Mouse (Mus musculus) C2C12 (cell line): ENCODE results near the gene Tfec. TPM values are rescaled to one million over a fixed set of nuclear protein-coding genes. Genes with fewer than 3 reads are reported as not detected.

Experiments used
- H3K27me3 ChIP-seq: one replicate; pipeline ENCODE4 v1.6.1; 2011; ENCODE audit not compliant: control insufficient read depth, insufficient read depth, insufficient read length
- H3K36me3 ChIP-seq: one replicate; pipeline ENCODE4 v1.6.1; 2011; ENCODE audit not compliant: control insufficient read depth, insufficient read depth
- H3K4me3 ChIP-seq: one replicate; pipeline ENCODE4 v1.5.1; 2011; ENCODE audit warnings: mild to moderate bottlenecking, control low read depth; ENCODE audit not compliant: poor library complexity, insufficient read depth, severe bottlenecking
- H3K79me2 ChIP-seq: one replicate; pipeline ENCODE4 v1.6.1; 2011; ENCODE audit not compliant: control insufficient read depth, insufficient read depth
- H3K79me3 ChIP-seq: one replicate; pipeline ENCODE4 v1.6.1; 2011; ENCODE audit warnings: low read depth, control low read depth
- H3ac ChIP-seq: one replicate; pipeline ENCODE3; 2011; ENCODE audit warnings: low read depth; ENCODE audit not compliant: control insufficient read depth, insufficient read length
- CEBPB ChIP-seq: IDR thresholded peaks from one replicate; pipeline ENCODE4 v1.6.1; 2011; ENCODE audit warnings: low read depth, mild to moderate bottlenecking, control low read depth, moderate library complexity
- CTCF ChIP-seq: IDR thresholded peaks from one replicate; pipeline ENCODE4 v1.5.1; 2011; ENCODE audit not compliant: control insufficient read depth, insufficient read depth, insufficient read length
- FOSL1 ChIP-seq: IDR thresholded peaks from one replicate; pipeline ENCODE4 v1.8.0; 2011; ENCODE audit warnings: mild to moderate bottlenecking, low read length; ENCODE audit not compliant: poor library complexity, insufficient read depth, severe bottlenecking
- MAX ChIP-seq: IDR thresholded peaks from one replicate; pipeline ENCODE4 v1.6.1; 2011; ENCODE audit warnings: mild to moderate bottlenecking, control low read depth
- MYOD1 ChIP-seq: IDR thresholded peaks from one replicate; pipeline ENCODE4 v1.6.1; 2011; ENCODE audit warnings: low read depth; ENCODE audit not compliant: control insufficient read depth, insufficient read length
- MYOG ChIP-seq: IDR thresholded peaks from one replicate; pipeline ENCODE4 v1.6.1; 2011; ENCODE audit not compliant: control insufficient read depth, insufficient read length; ENCODE audit errors: extremely low read depth
- USF1 ChIP-seq: IDR thresholded peaks from one replicate; pipeline ENCODE4 v1.6.1; 2011; ENCODE audit warnings: low read depth, mild to moderate bottlenecking, control low read depth, moderate library complexity
- polyA plus RNA-seq: library from polyadenylated mRNA; unstranded; fragments of >200 nt; fragmentation: generic; extraction: Trizol; gene quantifications from one replicate; pipeline ENCODE4 v1.2.1, GENCODE M21; 2012; ENCODE audit warnings: missing spikeins

Gene Tfec
- polyA plus RNA-seq, 1 experiment: not detected

DNA sequence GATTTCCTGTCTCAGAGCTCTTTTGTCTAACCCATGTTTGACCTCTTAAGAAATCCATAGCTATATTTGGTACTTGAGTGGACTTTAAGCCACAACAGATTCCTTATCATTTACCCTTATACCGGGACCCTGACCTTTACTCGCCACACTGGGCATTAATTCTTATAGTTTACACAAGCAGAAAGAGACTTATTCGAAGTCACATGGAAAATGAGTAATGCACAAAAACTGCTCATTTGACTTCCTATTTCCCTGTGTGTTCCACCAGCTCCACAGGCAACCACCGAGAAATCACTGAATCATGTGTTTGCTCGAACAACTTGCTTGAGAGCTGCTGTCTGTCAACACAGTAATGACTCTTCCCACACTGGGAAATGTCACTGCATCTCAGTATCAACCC is 6.4 kb downstream of the Tfec start:
- Histone ChIP-seq H3K79me2 (no peaks in the 10 kb centered on the region), H3ac (no peak overlapping the region), H3K4me3 (no peak overlapping the region), H3K27me3 (no peaks in the 10 kb centered on the region), H3K36me3 (no peaks in the 10 kb centered on the region), H3K79me3 (no peaks in the 10 kb centered on the region)
- TF ChIP-seq FOSL1: no peak
- no peak for TF ChIP-seq MYOD1
- no peak for TF ChIP-seq USF1

DNA sequence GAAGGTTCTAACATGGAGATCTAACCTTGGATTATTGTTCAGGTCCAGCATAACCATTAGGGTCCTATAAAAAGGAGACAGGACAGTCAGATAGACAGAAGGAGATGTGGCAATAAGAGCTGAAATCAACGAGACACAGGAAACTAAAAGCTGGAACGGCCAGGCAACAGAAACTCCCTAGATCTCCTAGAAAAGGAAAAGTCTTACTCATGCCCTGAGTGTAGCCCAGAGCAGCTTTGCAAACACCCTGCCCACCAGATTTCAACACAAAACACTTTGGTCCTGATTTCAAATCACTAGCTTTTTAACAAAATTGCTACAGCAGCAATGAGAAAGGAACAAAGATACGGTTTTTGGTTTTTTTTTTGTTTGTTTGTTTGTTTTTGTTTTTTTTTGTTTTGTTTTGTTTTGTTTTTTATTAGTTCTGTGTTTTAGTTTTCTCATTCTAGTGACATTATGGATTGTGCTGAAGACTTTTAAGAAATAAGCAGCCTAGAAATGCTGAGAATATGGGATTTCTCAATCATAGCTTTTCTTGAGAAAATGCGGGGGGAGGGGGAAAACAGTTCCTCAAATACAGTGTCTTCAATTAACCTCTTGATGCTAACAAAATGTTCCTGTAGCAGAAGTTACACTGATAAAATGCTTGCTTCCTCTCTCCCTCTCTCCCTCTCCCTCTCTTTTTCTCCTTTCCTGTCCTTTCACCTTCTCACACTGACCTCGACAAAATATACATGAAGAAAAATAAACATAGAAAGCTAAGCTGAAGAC is 14.5 kb downstream of the Tfec start:
- H3ac ChIP-seq: no peak overlapping the region
- no peaks in the 10 kb centered on the region for H3K36me3 ChIP-seq
- no peaks in the 10 kb centered on the region for H3K27me3 ChIP-seq
- H3K79me2 ChIP-seq: no peaks in the 10 kb centered on the region
- TF ChIP-seq CEBPB: no peak
- TF ChIP-seq MAX: no peak
- TF ChIP-seq MYOG: no peak
- TF ChIP-seq CTCF: no peak
- TF ChIP-seq USF1: no peak
- TF ChIP-seq MYOD1: no peak
- no peak for TF ChIP-seq FOSL1
- H3K4me3 ChIP-seq: no peak overlapping the region
- H3K79me3 ChIP-seq: no peaks in the 10 kb centered on the region

DNA sequence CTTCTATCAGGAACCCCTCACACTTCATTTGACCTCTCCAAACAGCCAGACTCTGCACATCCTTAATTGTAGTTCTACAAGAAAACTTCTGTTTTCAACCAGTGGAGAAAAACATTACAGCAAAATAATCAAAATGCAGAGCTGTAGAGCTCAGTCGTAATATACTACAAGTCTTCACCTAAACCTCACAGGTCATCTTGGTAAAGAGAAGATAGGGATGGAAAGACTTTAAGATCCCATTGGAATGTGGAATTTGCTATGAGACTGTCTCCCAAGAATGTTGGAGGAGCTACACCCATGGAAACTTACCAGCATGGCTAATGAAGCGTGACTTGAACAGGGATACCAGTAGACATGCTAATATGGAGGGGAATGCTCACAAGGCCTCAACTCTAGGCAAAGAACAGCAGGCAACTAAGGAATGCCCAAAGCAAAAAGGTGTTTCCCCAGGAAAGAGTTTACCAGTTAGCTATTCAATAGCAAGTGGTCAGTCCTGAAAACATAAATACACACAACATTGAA is 24.2 kb downstream of the Tfec start:
- Histone ChIP-seq H3K27me3 (no peaks in the 10 kb centered on the region), H3K79me2 (no peaks in the 10 kb centered on the region), H3K4me3 (no peak overlapping the region), H3K36me3 (no peaks in the 10 kb centered on the region), H3K79me3 (no peaks in the 10 kb centered on the region), H3ac (no peak overlapping the region)
- TF ChIP-seq FOSL1 (no peak), CTCF (no peak), USF1 (no peak), CEBPB (no peak), MYOG (no peak), MYOD1 (no peak), MAX (no peak)

DNA sequence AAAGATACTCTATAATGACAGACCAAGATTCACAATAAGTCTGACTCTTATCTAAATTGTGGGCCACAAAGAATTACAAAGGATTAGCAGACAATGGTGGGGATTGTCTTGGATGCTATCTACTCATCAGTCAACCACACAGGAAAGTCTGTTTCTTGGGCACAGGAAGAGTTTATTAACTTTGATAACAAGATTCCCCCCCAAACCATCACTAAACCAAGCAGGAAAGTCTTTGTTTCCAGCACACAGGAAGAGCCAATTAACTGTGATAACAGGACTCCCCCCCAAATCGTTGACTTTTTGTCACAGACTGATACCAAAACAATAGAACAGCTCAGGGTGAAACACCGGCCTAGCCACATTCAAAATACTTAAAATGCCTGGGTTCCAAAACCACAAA is 28.2 kb downstream of the Tfec start:
- no peaks in the 10 kb centered on the region for H3K27me3 ChIP-seq
- H3ac ChIP-seq: no peak overlapping the region
- no peaks in the 10 kb centered on the region for H3K36me3 ChIP-seq
- TF ChIP-seq MYOD1 (no peak), MAX (no peak), MYOG (no peak), FOSL1 (no peak), USF1 (no peak), CEBPB (no peak), CTCF (no peak)
- no peak overlapping the region for H3K4me3 ChIP-seq
- H3K79me3 ChIP-seq: no peaks in the 10 kb centered on the region
- H3K79me2 ChIP-seq: no peaks in the 10 kb centered on the region

DNA sequence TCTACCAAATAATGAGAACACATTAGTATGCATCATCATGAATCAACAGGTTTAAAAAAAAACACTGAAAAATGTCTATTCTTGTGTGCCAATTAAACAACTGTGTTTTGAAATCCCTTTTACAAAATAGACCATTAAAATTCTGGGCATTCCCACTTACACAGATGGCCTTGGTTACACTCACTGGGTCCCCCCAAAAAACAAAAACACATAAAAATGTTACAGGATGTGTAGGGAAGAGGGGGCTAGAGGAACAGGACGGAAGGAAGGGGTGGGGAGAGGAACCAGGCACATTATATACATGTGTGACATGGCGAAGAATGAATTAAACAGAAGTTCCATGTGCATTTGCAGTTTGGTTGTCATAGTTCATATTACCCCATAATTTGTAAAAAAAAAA is 29.9 kb downstream of the Tfec start:
- Histone ChIP-seq H3K79me2 (no peaks in the 10 kb centered on the region), H3K79me3 (no peaks in the 10 kb centered on the region), H3ac (no peak overlapping the region), H3K4me3 (no peak overlapping the region), H3K27me3 (no peaks in the 10 kb centered on the region), H3K36me3 (no peaks in the 10 kb centered on the region)
- TF ChIP-seq CTCF (no peak), CEBPB (no peak), USF1 (no peak)

DNA sequence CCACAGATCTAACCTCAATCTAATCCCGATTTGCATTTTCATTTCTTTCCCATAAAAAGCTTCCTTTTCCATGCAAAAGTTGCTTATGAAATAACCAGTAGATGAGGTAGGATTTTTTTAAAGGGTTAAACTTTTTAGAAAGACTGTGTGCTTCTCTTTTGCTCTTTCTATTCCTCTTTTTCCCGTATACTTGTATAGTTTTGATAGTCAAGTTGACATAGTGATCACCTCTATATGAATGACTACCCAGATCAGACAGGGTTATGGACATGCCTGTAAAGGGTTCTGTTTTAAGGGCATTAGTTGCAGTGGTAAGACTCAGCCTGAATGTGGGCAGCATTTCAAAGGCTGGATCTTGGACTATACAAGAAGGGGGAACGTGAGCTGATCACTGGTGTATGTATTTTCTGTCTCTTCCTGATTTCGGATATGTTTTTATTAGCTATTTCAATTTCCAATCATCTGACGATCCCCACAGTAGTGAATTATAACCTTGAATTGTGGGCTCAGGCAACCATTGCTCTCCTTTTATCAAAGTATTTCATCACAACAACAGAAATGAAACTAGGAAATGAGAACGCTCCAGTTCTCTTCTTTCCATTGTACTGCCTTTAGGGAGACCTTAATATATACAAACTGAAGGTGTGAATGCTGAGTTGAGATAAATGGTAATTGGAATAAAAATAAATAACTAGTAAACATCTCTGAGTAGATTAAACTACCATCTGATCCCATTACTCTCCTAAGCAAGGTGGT is 35.3 kb downstream of the Tfec start:
- no peaks in the 10 kb centered on the region for H3K27me3 ChIP-seq
- H3K79me2 ChIP-seq: no peaks in the 10 kb centered on the region
- no peaks in the 10 kb centered on the region for H3K36me3 ChIP-seq
- TF ChIP-seq MAX (no peak), MYOG (no peak), CTCF (no peak), CEBPB (no peak), FOSL1 (no peak), MYOD1 (no peak), USF1 (no peak)
- no peak overlapping the region for H3K4me3 ChIP-seq
- H3K79me3 ChIP-seq: no peaks in the 10 kb centered on the region
- no peak overlapping the region for H3ac ChIP-seq
